Mouse (Mus musculus) liver, adult 2 months (tissue): Measurements from ENCODE around the gene Pnp2. TPM values are rescaled to one million over a fixed set of nuclear protein-coding genes. Genes with fewer than 3 reads are reported as not detected.
"Not testable (repeated sequence)": the region's sequence is repeated elsewhere in the genome, so short reads cannot be mapped to it uniquely, and the experiment has no call there.

ENCODE experiments used
- DNase-seq: peaks from one replicate; pipeline ENCODE4 v3.0.0-alpha.2; 2011; ENCODE audit warnings: low read depth, low spot score; ENCODE audit errors: extremely low read depth
- H3K27ac ChIP-seq: fragments of 200-500 bp; replicated peaks from 2 replicates; pipeline ENCODE4 v1.5.1; 2012; ENCODE audit warnings: low read depth, mild to moderate bottlenecking, control low read depth, inconsistent platforms, low read length; ENCODE audit not compliant: insufficient read depth
- H3K27me3 ChIP-seq: fragments of 200-500 bp; 2 replicates; pipeline ENCODE4 v1.6.1; 2012; ENCODE audit warnings: mild to moderate bottlenecking, moderate library complexity, low read length, inconsistent platforms; ENCODE audit not compliant: control insufficient read depth, insufficient read depth
- H3K36me3 ChIP-seq: fragments of 200-500 bp; 2 replicates; pipeline ENCODE4 v1.6.1; 2012; ENCODE audit warnings: low read length, inconsistent platforms; ENCODE audit not compliant: control insufficient read depth, insufficient read depth
- H3K4me1 ChIP-seq: fragments of 200-500 bp; 2 replicates; pipeline ENCODE4 v1.6.1; 2011; ENCODE audit warnings: low read length; ENCODE audit not compliant: control insufficient read depth, insufficient read depth
- H3K4me3 ChIP-seq: fragments of 200-500 bp; 2 replicates; pipeline ENCODE4 v1.5.1; 2011; ENCODE audit warnings: low read depth, mild to moderate bottlenecking, control low read depth, low read length, moderate library complexity; ENCODE audit not compliant: insufficient read depth
- H3K79me2 ChIP-seq: fragments of 200-500 bp; 2 replicates; pipeline ENCODE4 v1.6.1; 2012; ENCODE audit warnings: inconsistent platforms, mild to moderate bottlenecking, low read length, moderate library complexity; ENCODE audit not compliant: control insufficient read depth, insufficient read depth
- H3K9ac ChIP-seq: fragments of 200-500 bp; 2 replicates; pipeline ENCODE4 v1.6.1; 2012; ENCODE audit warnings: low read depth, mild to moderate bottlenecking, control low read depth, inconsistent platforms, low read length
- CTCF ChIP-seq: fragments of 200-500 bp; IDR thresholded peaks from 2 replicates; pipeline ENCODE4 v1.5.1; 2011; ENCODE audit warnings: low read depth, low read length, control low read depth
- POLR2A ChIP-seq: fragments of 200-500 bp; IDR thresholded peaks from 2 replicates; pipeline ENCODE4 v1.6.1; 2011; ENCODE audit warnings: low read length, control low read depth; ENCODE audit not compliant: insufficient read depth; ENCODE audit errors: extremely low read depth
- WGBS: fragments of 180-500 bp; shearing (Covaris S2); methylation state at CpG from one replicate; pipeline ENCODE4 v1.1.7; 2018; 5-methylcytosine and 5-hydroxymethylcytosine counted together
- polyA plus RNA-seq: library from polyadenylated mRNA; depleted of rRNA; stranded (reverse); fragments of >200 nt; gene quantifications from 2 replicates; pipeline ENCODE4 v1.2.3, GENCODE M21; 2012
- total RNA-seq: library from RNA; depleted of rRNA; stranded (reverse); fragments of >200 nt; gene quantifications from 2 replicates; pipeline ENCODE4 v1.2.3, GENCODE M21; 2014

The Pnp2 gene
- total and polyA plus RNA-seq, 2 experiments: 1.1 TPM; not detected in 1

DNA sequence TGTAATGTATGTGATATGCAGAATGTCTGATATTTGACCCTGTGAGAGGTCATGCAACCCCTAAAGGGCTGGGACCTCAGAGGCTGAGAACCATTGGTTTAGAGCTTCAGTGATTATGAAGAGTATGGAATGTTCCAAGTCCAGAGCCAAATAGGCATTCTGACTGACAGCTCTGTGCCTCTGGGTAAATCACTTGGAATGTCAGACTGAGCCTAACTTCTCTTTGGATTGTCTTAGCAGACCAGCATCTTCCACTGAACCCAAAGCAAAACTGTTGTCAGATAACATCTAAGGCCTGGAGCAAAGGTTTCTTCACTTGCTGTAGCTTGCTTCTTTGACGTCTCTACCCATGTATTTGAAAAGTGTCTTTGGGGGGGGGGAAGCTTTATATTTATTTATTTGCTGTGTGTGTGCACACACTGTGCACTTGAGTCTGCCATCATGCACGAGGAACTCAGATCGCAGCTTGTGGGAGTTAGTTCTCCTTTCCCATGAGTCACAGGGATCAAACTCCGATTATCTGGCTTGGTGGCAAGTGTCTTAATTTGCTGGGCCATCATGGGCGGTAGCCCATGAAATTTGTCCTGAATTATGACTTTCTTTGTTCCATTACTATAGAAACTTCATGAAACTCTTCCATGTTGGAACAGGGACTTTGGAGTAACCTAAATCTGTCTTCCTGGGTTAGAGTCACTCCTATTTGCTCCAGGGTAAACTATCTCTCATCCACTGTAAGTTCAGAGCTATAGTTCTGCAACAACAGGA is 12.6 kb downstream of the Pnp2 start:
- no peaks in the 10 kb centered on the region for H3K36me3 ChIP-seq
- H3K27ac ChIP-seq: no peak overlapping the region
- H3K79me2 ChIP-seq: no peaks in the 10 kb centered on the region
- H3K4me3 ChIP-seq: no peak overlapping the region
- TF ChIP-seq POLR2A (no peak), CTCF (no peak)
- no peak overlapping the region for H3K9ac ChIP-seq
- no peaks in the 10 kb centered on the region for H3K27me3 ChIP-seq
- DNase-seq: no peak
- no peaks in the 10 kb centered on the region for H3K4me1 ChIP-seq
- 85% methylated on average over 5 of the region's 5 CpGs for WGBS

DNA sequence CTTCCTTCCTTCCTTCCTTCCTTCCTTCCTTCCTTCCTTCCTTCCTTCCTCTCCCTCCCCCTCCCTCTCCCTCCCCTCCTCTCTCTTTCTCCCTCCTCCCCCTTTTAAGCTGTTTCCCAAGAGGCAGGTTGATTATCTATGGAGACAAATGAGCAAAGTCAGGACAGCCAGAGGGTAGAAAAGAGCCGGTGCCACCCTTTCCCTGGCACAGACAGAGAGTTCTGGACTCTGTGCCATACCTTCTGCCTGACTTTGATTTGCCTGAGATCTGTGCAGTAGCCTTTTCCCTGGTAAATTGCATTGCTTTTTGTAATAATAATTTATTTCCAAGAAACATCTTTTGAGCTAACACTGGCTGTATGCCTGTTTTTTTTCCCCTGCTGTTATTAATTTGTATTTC is 13.2 kb downstream of the Pnp2 start:
- Histone ChIP-seq H3K36me3 (no peaks in the 10 kb centered on the region), H3K4me3 (no peak overlapping the region), H3K9ac (no peak overlapping the region), H3K79me2 (no peaks in the 10 kb centered on the region), H3K27me3 (no peaks in the 10 kb centered on the region), H3K4me1 (no peaks in the 10 kb centered on the region), H3K27ac (no peak overlapping the region)
- no peak for DNase-seq
- 38% methylated on average over 1 of the region's 1 CpGs for WGBS
- TF ChIP-seq CTCF (no peak), POLR2A (no peak)

- DNase-seq: no peak
- Histone ChIP-seq H3K4me3 (no peak overlapping the region), H3K4me1 (no peaks in the 10 kb centered on the region), H3K9ac (no peak overlapping the region), H3K27me3 (no peaks in the 10 kb centered on the region), H3K36me3 (no peaks in the 10 kb centered on the region), H3K79me2 (no peaks in the 10 kb centered on the region), H3K27ac (peak overlapping the region; percentile 45)
- WGBS: 58% methylated on average over 12 of the region's 12 CpGs
- TF ChIP-seq POLR2A: no peak
- no peak for TF ChIP-seq CTCF
Measured at GRCm38 (mm10) chr14:50969558-50970544, 14.1 kb downstream of the Pnp2 start.

GRCm38 (mm10) chr14:50970822-50971221 is 15.0 kb downstream of the Pnp2 start:
- 48% methylated on average over 1 of the region's 1 CpGs for WGBS
- TF ChIP-seq POLR2A (no peak), CTCF (no peak)

DNA sequence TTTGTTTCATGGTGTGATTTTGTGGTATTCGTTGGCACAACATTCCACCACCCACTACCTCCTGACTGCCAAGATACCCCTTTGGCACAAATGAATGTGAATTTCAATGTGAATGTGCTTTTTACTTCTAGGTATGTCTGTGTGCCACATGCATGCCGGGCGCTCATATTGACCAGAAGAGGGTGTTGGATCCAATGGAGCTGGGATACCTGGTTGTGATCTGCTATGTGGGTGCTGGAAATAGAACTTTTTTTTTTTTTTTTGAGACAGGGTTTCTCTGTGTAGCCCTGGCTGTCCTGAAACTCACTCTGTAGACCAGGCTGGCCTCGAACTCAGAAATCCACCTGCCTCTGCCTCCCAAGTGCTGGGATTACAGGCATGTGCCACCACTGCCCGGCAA is 17.3 kb downstream of the Pnp2 start:
- H3K4me3 ChIP-seq, H3K9ac ChIP-seq, H3K79me2 ChIP-seq, H3K27me3 ChIP-seq, H3K4me1 ChIP-seq, DNase-seq, H3K36me3 ChIP-seq, H3K27ac ChIP-seq: not testable (repeated sequence)
- WGBS: 94% methylated on average over 5 of the region's 5 CpGs

More at GRCm38 (mm10) chr14:50970822-50971221, 15.0 kb downstream of the Pnp2 start:
- Histone ChIP-seq H3K27ac (no peak overlapping the region), H3K4me1 (no peaks in the 10 kb centered on the region), H3K36me3 (no peaks in the 10 kb centered on the region), H3K4me3 (no peak overlapping the region), H3K27me3 (no peaks in the 10 kb centered on the region), H3K79me2 (no peaks in the 10 kb centered on the region), H3K9ac (no peak overlapping the region)
- DNase-seq: no peak

DNA sequence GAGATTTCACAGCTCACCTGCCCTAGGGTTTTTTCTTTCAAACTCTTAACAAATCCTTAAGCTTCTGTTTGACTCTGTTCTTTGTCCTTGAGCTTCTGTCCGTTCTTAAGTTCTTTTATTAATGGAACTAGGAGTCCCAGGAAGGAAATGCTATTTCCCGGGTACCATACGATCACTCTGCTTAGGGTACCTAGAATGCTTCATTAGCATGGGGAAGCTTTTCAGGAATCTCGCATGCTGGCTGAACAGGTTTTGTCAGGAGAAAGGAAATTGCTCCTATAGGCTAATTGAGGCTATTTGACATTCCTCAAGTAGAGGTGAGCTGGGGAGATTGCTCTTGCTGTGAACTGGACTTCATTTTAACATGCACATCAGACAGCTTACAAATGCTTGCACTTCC is 17.9 kb downstream of the Pnp2 start:
- Histone ChIP-seq H3K9ac (no peak overlapping the region), H3K27ac (no peak overlapping the region), H3K36me3 (no peaks in the 10 kb centered on the region), H3K4me3 (no peak overlapping the region), H3K27me3 (no peaks in the 10 kb centered on the region), H3K4me1 (no peaks in the 10 kb centered on the region; the same call in 1 of the 2 replicates), H3K79me2 (no peaks in the 10 kb centered on the region)
- DNase-seq: no peak
- no peak for TF ChIP-seq CTCF
- no peak for TF ChIP-seq POLR2A
- WGBS: 71% methylated on average over 4 of the region's 4 CpGs
